Mouse (Mus musculus): ENCODE results near the gene Frmd4b. TPM values are rescaled to one million over a fixed set of nuclear protein-coding genes. Genes with fewer than 3 reads are reported as not detected.

The Frmd4b gene
- total and polyA plus RNA-seq, 2 experiments = 11.9 to 38.0 TPM

GRCm38 (mm10) chr6:97610051-97610450 lies 7.3 kb downstream of the Frmd4b start:
- H3K9ac ChIP-seq (ENCODE audit: low read depth, low read length) = no peak overlapping the region
- H3K27me3 ChIP-seq (ENCODE audit: control insufficient read depth, insufficient read depth, low read length) = no peaks in the 10 kb centered on the region
- H3K79me2 ChIP-seq (ENCODE audit: control insufficient read depth, insufficient read depth, low read length) = no peaks in the 10 kb centered on the region
- H3K4me3 ChIP-seq (ENCODE audit: insufficient read depth, low read depth, low read length) = no peak overlapping the region
- no peak overlapping the region for H3K27ac ChIP-seq (replicated peaks; ENCODE audit: insufficient read depth, low read depth, low read length)
- no peaks in the 10 kb centered on the region for H3K36me3 ChIP-seq (ENCODE audit: control insufficient read depth, insufficient read depth, low read length)
- no peak for TF ChIP-seq CTCF (IDR thresholded peaks at IDR 0.05; ENCODE audit: low read depth, low read length)
- no peak for TF ChIP-seq POLR2A (IDR thresholded peaks at IDR 0.05; ENCODE audit: extremely low read depth, insufficient read depth, low read length)
- no peak for DNase-seq (ENCODE audit: extremely low read depth, low read depth, low spot score)
- H3K4me1 ChIP-seq (ENCODE audit: control insufficient read depth, insufficient read depth, low read length) = peaks cover 2% of the 10 kb centered on the region; the same call in 1 of the 2 replicates
- WGBS = 92% methylated on average over 2 of the region's 2 CpGs

- Histone ChIP-seq H3K27me3 (ENCODE audit: control insufficient read depth, insufficient read depth, low read length) (no peaks in the 10 kb centered on the region), H3K79me2 (ENCODE audit: control insufficient read depth, insufficient read depth, low read length) (no peaks in the 10 kb centered on the region), H3K4me3 (ENCODE audit: insufficient read depth, low read depth, low read length) (no peak overlapping the region), H3K9ac (ENCODE audit: low read depth, low read length) (no peak overlapping the region), H3K36me3 (ENCODE audit: control insufficient read depth, insufficient read depth, low read length) (no peaks in the 10 kb centered on the region), H3K27ac (replicated peaks; ENCODE audit: insufficient read depth, low read depth, low read length) (no peak overlapping the region), H3K4me1 (ENCODE audit: control insufficient read depth, insufficient read depth, low read length) (peaks cover 2% of the 10 kb centered on the region; the same call in 1 of the 2 replicates)
- peak; percentile 36 for DNase-seq (ENCODE audit: extremely low read depth, low read depth, low spot score)
- no peak for TF ChIP-seq CTCF (IDR thresholded peaks at IDR 0.05; ENCODE audit: low read depth, low read length)
- TF ChIP-seq POLR2A (IDR thresholded peaks at IDR 0.05; ENCODE audit: extremely low read depth, insufficient read depth, low read length) = no peak
- WGBS = 22% methylated on average over 3 of the region's 3 CpGs
These were observed 9.7 kb downstream of the Frmd4b start for GRCm38 (mm10) chr6:97607646-97608045.

GRCm38 (mm10) chr6:97595218-97595617 lies 22.1 kb downstream of the Frmd4b start:
- WGBS = 88% methylated on average over 3 of the region's 3 CpGs

DNA sequence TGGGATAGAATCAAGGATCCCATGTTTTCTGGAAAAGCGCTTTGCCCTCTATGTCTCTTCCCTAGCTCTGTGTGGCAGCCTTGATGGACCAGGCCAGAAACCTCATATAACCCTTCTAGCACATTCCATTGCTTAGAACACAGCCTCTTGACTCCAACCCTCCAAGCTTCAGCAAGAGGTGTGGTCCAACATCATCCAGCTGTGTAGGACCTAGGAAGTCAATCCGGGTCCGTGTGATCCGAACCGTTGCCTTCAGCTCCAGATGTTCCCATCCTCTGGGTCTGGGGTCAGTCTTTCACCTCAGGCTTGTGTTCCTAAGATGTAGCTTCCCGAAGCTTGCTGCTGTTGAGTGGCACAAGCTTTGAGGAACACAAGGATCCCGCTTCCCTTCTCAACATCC lies 22.8 kb downstream of the Frmd4b start:
- no peak overlapping the region for H3K4me3 ChIP-seq (ENCODE audit: insufficient read depth, low read depth, low read length)
- H3K9ac ChIP-seq (ENCODE audit: low read depth, low read length) = no peak overlapping the region
- H3K27ac ChIP-seq (replicated peaks; ENCODE audit: insufficient read depth, low read depth, low read length) = no peak overlapping the region
- DNase-seq (ENCODE audit: extremely low read depth, low read depth, low spot score) = no peak
- TF ChIP-seq CTCF (IDR thresholded peaks at IDR 0.05; ENCODE audit: low read depth, low read length) (no peak), POLR2A (IDR thresholded peaks at IDR 0.05; ENCODE audit: extremely low read depth, insufficient read depth, low read length) (no peak)
- H3K36me3 ChIP-seq (ENCODE audit: control insufficient read depth, insufficient read depth, low read length) = no peaks in the 10 kb centered on the region
- H3K4me1 ChIP-seq (ENCODE audit: control insufficient read depth, insufficient read depth, low read length) = no peaks in the 10 kb centered on the region
- H3K27me3 ChIP-seq (ENCODE audit: control insufficient read depth, insufficient read depth, low read length) = no peaks in the 10 kb centered on the region; the same call in 1 of the 2 replicates
- 96% methylated on average over 7 of the region's 7 CpGs for WGBS
- no peaks in the 10 kb centered on the region for H3K79me2 ChIP-seq (ENCODE audit: control insufficient read depth, insufficient read depth, low read length)

More at GRCm38 (mm10) chr6:97595218-97595617, 22.1 kb downstream of the Frmd4b start:
- Histone ChIP-seq H3K4me1 (ENCODE audit: control insufficient read depth, insufficient read depth, low read length) (no peaks in the 10 kb centered on the region), H3K79me2 (ENCODE audit: control insufficient read depth, insufficient read depth, low read length) (no peaks in the 10 kb centered on the region), H3K4me3 (ENCODE audit: insufficient read depth, low read depth, low read length) (no peak overlapping the region), H3K36me3 (ENCODE audit: control insufficient read depth, insufficient read depth, low read length) (no peaks in the 10 kb centered on the region), H3K9ac (ENCODE audit: low read depth, low read length) (no peak overlapping the region), H3K27me3 (ENCODE audit: control insufficient read depth, insufficient read depth, low read length) (no peaks in the 10 kb centered on the region; the same call in 1 of the 2 replicates), H3K27ac (replicated peaks; ENCODE audit: insufficient read depth, low read depth, low read length) (no peak overlapping the region)
- TF ChIP-seq POLR2A (IDR thresholded peaks at IDR 0.05; ENCODE audit: extremely low read depth, insufficient read depth, low read length) (no peak), CTCF (IDR thresholded peaks at IDR 0.05; ENCODE audit: low read depth, low read length) (no peak)
- DNase-seq (ENCODE audit: extremely low read depth, low read depth, low spot score) = no peak

DNA sequence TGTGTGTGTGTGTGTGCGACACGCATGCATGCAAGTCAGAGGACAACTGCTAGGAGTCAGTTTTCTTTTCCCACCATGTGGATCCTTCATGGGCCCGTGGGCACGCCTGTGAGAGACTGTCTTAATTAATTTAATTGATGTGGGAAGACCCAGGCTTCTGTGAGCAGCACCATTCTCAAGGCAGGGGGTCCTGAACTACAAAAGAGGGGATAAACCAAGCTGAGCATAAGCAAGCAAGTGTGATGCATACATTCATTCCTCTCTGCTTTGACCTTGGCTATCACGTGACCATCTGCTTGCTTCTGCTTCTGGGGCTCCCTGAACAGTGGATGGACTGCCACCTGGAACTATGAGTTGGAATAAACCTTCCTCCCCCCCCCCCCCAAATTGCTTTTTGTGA lies 27.1 kb downstream of the Frmd4b start:
- 84% methylated on average over 5 of the region's 5 CpGs for WGBS
- Histone ChIP-seq H3K27ac (replicated peaks; ENCODE audit: insufficient read depth, low read depth, low read length) (no peak overlapping the region), H3K4me3 (ENCODE audit: insufficient read depth, low read depth, low read length) (no peak overlapping the region), H3K27me3 (ENCODE audit: control insufficient read depth, insufficient read depth, low read length) (no peaks in the 10 kb centered on the region; the same call in 1 of the 2 replicates), H3K79me2 (ENCODE audit: control insufficient read depth, insufficient read depth, low read length) (no peaks in the 10 kb centered on the region), H3K9ac (ENCODE audit: low read depth, low read length) (no peak overlapping the region), H3K4me1 (ENCODE audit: control insufficient read depth, insufficient read depth, low read length) (no peaks in the 10 kb centered on the region), H3K36me3 (ENCODE audit: control insufficient read depth, insufficient read depth, low read length) (no peaks in the 10 kb centered on the region)
- DNase-seq (ENCODE audit: extremely low read depth, low read depth, low spot score) = no peak
- TF ChIP-seq POLR2A (IDR thresholded peaks at IDR 0.05; ENCODE audit: extremely low read depth, insufficient read depth, low read length) (no peak), CTCF (IDR thresholded peaks at IDR 0.05; ENCODE audit: low read depth, low read length) (no peak)

DNA sequence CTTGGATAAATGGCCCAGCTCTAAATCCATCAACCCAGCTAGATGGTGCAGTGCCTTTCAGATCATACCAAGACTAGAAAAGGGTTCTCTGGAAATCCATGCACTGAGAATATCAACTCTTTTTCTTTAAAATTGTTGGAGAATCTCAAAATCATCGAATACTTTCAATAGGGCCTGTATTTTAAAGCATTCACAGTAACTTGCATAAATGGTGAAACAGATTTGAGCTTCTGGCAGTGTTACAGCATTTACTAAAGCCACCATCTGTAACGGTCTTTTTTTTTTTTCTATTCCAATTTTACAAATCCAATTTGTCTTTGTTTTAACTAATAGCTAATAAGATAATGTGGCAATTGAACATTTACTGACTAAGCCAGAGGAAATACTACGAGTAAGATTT lies 27.8 kb downstream of the Frmd4b start:
- Histone ChIP-seq H3K4me1 (ENCODE audit: control insufficient read depth, insufficient read depth, low read length) (no peaks in the 10 kb centered on the region), H3K36me3 (ENCODE audit: control insufficient read depth, insufficient read depth, low read length) (no peaks in the 10 kb centered on the region), H3K79me2 (ENCODE audit: control insufficient read depth, insufficient read depth, low read length) (no peaks in the 10 kb centered on the region), H3K4me3 (ENCODE audit: insufficient read depth, low read depth, low read length) (no peak overlapping the region), H3K9ac (ENCODE audit: low read depth, low read length) (no peak overlapping the region), H3K27me3 (ENCODE audit: control insufficient read depth, insufficient read depth, low read length) (no peaks in the 10 kb centered on the region; the same call in 1 of the 2 replicates), H3K27ac (replicated peaks; ENCODE audit: insufficient read depth, low read depth, low read length) (no peak overlapping the region)
- WGBS = 86% methylated on average over 3 of the region's 3 CpGs
- no peak for DNase-seq (ENCODE audit: extremely low read depth, low read depth, low spot score)
- TF ChIP-seq POLR2A (IDR thresholded peaks at IDR 0.05; ENCODE audit: extremely low read depth, insufficient read depth, low read length) = no peak
- TF ChIP-seq CTCF (IDR thresholded peaks at IDR 0.05; ENCODE audit: low read depth, low read length) = no peak

All from liver, adult 2 months (tissue).